Mouse (Mus musculus): ENCODE results near the gene Elf3. TPM values are rescaled to one million over a fixed set of nuclear protein-coding genes. Genes with fewer than 3 reads are reported as not detected.

The Elf3 gene
- polyA plus RNA-seq, 1 experiment, result not detected

- Histone ChIP-seq H3K27ac (ENCODE audit: control insufficient read depth, insufficient read depth, low read depth, low read length, poor library complexity) (no peak overlapping the region), H3K4me1 (ENCODE audit: control insufficient read depth, insufficient read depth, low read length) (no peaks in the 10 kb centered on the region; the same call in 1 of the 2 replicates), H3K4me3 (replicated peaks; ENCODE audit: control insufficient read depth, low read depth, low read length) (peak overlapping the region; percentile 3)
- no peak for TF ChIP-seq CTCF (IDR thresholded peaks at IDR 0.05; ENCODE audit: control insufficient read depth, insufficient read depth, low read length)
- TF ChIP-seq POLR2A (IDR thresholded peaks at IDR 0.05; ENCODE audit: borderline replicate concordance, control insufficient read depth, low read depth, low read length), result no peak
- 27% methylated on average over 9 of the region's 9 CpGs for WGBS
Observed at GRCm38 (mm10) chr1:135280646-135281045, 22.3 kb upstream of the Elf3 start.

GRCm38 (mm10) chr1:135271371-135271770 lies 13.0 kb upstream of the Elf3 start:
- TF ChIP-seq POLR2A (IDR thresholded peaks at IDR 0.05; ENCODE audit: borderline replicate concordance, control insufficient read depth, low read depth, low read length), result no peak
- no peak for TF ChIP-seq CTCF (IDR thresholded peaks at IDR 0.05; ENCODE audit: control insufficient read depth, insufficient read depth, low read length)
- Histone ChIP-seq H3K4me1 (ENCODE audit: control insufficient read depth, insufficient read depth, low read length) (no peaks in the 10 kb centered on the region), H3K27ac (ENCODE audit: control insufficient read depth, insufficient read depth, low read depth, low read length, poor library complexity) (no peak overlapping the region), H3K4me3 (replicated peaks; ENCODE audit: control insufficient read depth, low read depth, low read length) (no peak overlapping the region)
- WGBS, result 80% methylated on average over 9 of the region's 9 CpGs

GRCm38 (mm10) chr1:135267663-135268446 lies 9.5 kb upstream of the Elf3 start:
- Histone ChIP-seq H3K4me3 (replicated peaks; ENCODE audit: control insufficient read depth, low read depth, low read length) (no peak overlapping the region), H3K4me1 (ENCODE audit: control insufficient read depth, insufficient read depth, low read length) (no peaks in the 10 kb centered on the region), H3K27ac (ENCODE audit: control insufficient read depth, insufficient read depth, low read depth, low read length, poor library complexity) (no peak overlapping the region)
- no peak for TF ChIP-seq POLR2A (IDR thresholded peaks at IDR 0.05; ENCODE audit: borderline replicate concordance, control insufficient read depth, low read depth, low read length)
- peak; percentile 34; the same call in 1 of the 2 replicates for TF ChIP-seq CTCF (IDR thresholded peaks at IDR 0.05; ENCODE audit: control insufficient read depth, insufficient read depth, low read length)
- WGBS, result 5% methylated on average over 10 of the region's 10 CpGs

GRCm38 (mm10) chr1:135265834-135266233 lies 7.5 kb upstream of the Elf3 start:
- H3K4me3 ChIP-seq (replicated peaks; ENCODE audit: control insufficient read depth, low read depth, low read length), result no peak overlapping the region
- H3K27ac ChIP-seq (ENCODE audit: control insufficient read depth, insufficient read depth, low read depth, low read length, poor library complexity), result no peak overlapping the region
- 49% methylated on average over 5 of the region's 5 CpGs for WGBS
- no peaks in the 10 kb centered on the region for H3K4me1 ChIP-seq (ENCODE audit: control insufficient read depth, insufficient read depth, low read length)
- TF ChIP-seq POLR2A (IDR thresholded peaks at IDR 0.05; ENCODE audit: borderline replicate concordance, control insufficient read depth, low read depth, low read length) (no peak), CTCF (IDR thresholded peaks at IDR 0.05; ENCODE audit: control insufficient read depth, insufficient read depth, low read length) (no peak)

GRCm38 (mm10) chr1:135263316-135263715 lies 4.9 kb upstream of the Elf3 start:
- WGBS, result 81% methylated on average over 9 of the region's 9 CpGs
- Histone ChIP-seq H3K27ac (ENCODE audit: control insufficient read depth, insufficient read depth, low read depth, low read length, poor library complexity) (no peak overlapping the region), H3K4me1 (ENCODE audit: control insufficient read depth, insufficient read depth, low read length) (no peaks in the 10 kb centered on the region), H3K4me3 (replicated peaks; ENCODE audit: control insufficient read depth, low read depth, low read length) (no peak overlapping the region)
- TF ChIP-seq CTCF (IDR thresholded peaks at IDR 0.05; ENCODE audit: control insufficient read depth, insufficient read depth, low read length) (no peak), POLR2A (IDR thresholded peaks at IDR 0.05; ENCODE audit: borderline replicate concordance, control insufficient read depth, low read depth, low read length) (no peak)

GRCm38 (mm10) chr1:135262329-135262728 lies 4.0 kb upstream of the Elf3 start:
- Histone ChIP-seq H3K4me1 (ENCODE audit: control insufficient read depth, insufficient read depth, low read length) (no peaks in the 10 kb centered on the region), H3K4me3 (replicated peaks; ENCODE audit: control insufficient read depth, low read depth, low read length) (no peak overlapping the region), H3K27ac (ENCODE audit: control insufficient read depth, insufficient read depth, low read depth, low read length, poor library complexity) (no peak overlapping the region)
- 61% methylated on average over 3 of the region's 3 CpGs for WGBS
- TF ChIP-seq POLR2A (IDR thresholded peaks at IDR 0.05; ENCODE audit: borderline replicate concordance, control insufficient read depth, low read depth, low read length), result no peak
- no peak for TF ChIP-seq CTCF (IDR thresholded peaks at IDR 0.05; ENCODE audit: control insufficient read depth, insufficient read depth, low read length)

- Histone ChIP-seq H3K4me1 (ENCODE audit: control insufficient read depth, insufficient read depth, low read length) (no peaks in the 10 kb centered on the region), H3K4me3 (replicated peaks; ENCODE audit: control insufficient read depth, low read depth, low read length) (no peak overlapping the region), H3K27ac (ENCODE audit: control insufficient read depth, insufficient read depth, low read depth, low read length, poor library complexity) (no peak overlapping the region)
- WGBS, result 74% methylated on average over 6 of the region's 6 CpGs
- TF ChIP-seq CTCF (IDR thresholded peaks at IDR 0.05; ENCODE audit: control insufficient read depth, insufficient read depth, low read length) (no peak), POLR2A (IDR thresholded peaks at IDR 0.05; ENCODE audit: borderline replicate concordance, control insufficient read depth, low read depth, low read length) (no peak)
Observed at GRCm38 (mm10) chr1:135260931-135261330, 2.6 kb upstream of the Elf3 start.

GRCm38 (mm10) chr1:135259128-135259436 lies 714 bp upstream of the Elf3 start:
- TF ChIP-seq CTCF (IDR thresholded peaks at IDR 0.05; ENCODE audit: control insufficient read depth, insufficient read depth, low read length) (peak; percentile 77), POLR2A (IDR thresholded peaks at IDR 0.05; ENCODE audit: borderline replicate concordance, control insufficient read depth, low read depth, low read length) (no peak)
- under 1% methylated on average over 10 of the region's 10 CpGs for WGBS
- no peak overlapping the region for H3K4me3 ChIP-seq (replicated peaks; ENCODE audit: control insufficient read depth, low read depth, low read length)
- H3K27ac ChIP-seq (ENCODE audit: control insufficient read depth, insufficient read depth, low read depth, low read length, poor library complexity), result no peak overlapping the region
- H3K4me1 ChIP-seq (ENCODE audit: control insufficient read depth, insufficient read depth, low read length), result no peaks in the 10 kb centered on the region
